Mouse (Mus musculus) neural tube, embryonic 12.5 days (tissue): ENCODE results near the gene Rpl5. TPM values are rescaled to one million over a fixed set of nuclear protein-coding genes. Genes with fewer than 3 reads are reported as not detected.
A peak's percentile ranks its signal among the peaks of the same experiment; 100 is the strongest.
"Not testable (repeated sequence)": the region's sequence is repeated elsewhere in the genome, so short reads cannot be mapped to it uniquely, and the experiment has no call there.

ENCODE experiments used
- ATAC-seq: fragments of 200-750 bp; cut with Nextera tagmentation; 2 replicates; pipeline ENCODE4 v1.8.0; 2017; ENCODE audit warnings: low read depth, mild to moderate bottlenecking, moderate TSS enrichment, moderate library complexity; ENCODE audit not compliant: low FRiP score
- H3K27ac ChIP-seq: fragments of 300-500 bp; sonication (generic); 2 replicates; pipeline ENCODE4 v1.5.1; 2016
- H3K27me3 ChIP-seq: fragments of 300-500 bp; sonication (generic); replicated peaks from 2 replicates; pipeline ENCODE4 v1.6.1; 2016; ENCODE audit warnings: mild to moderate bottlenecking
- H3K36me3 ChIP-seq: fragments of 300-500 bp; sonication (generic); 2 replicates; pipeline ENCODE4 v1.6.1; 2016; ENCODE audit warnings: mild to moderate bottlenecking
- H3K4me1 ChIP-seq: fragments of 300-500 bp; sonication (generic); 2 replicates; pipeline ENCODE4 v1.6.1; 2016
- H3K4me2 ChIP-seq: fragments of 300-500 bp; sonication (generic); replicated peaks from 2 replicates; pipeline ENCODE4 v1.6.1; 2016; ENCODE audit warnings: mild to moderate bottlenecking
- H3K4me3 ChIP-seq: fragments of 300-500 bp; sonication (generic); 2 replicates; pipeline ENCODE4 v1.5.1; 2016
- H3K9ac ChIP-seq: fragments of 300-500 bp; sonication (generic); 2 replicates; pipeline ENCODE4 v1.6.1; 2016; ENCODE audit warnings: mild to moderate bottlenecking
- H3K9me3 ChIP-seq: fragments of 300-500 bp; sonication (generic); 2 replicates; pipeline ENCODE4 v1.6.1; 2016; ENCODE audit warnings: mild to moderate bottlenecking
- WGBS: fragments of 180-500 bp; shearing (Covaris S2); methylation state at CpG from one replicate; pipeline ENCODE4 v1.1.7; 2016; 5-methylcytosine and 5-hydroxymethylcytosine counted together
- polyA plus RNA-seq: library from polyadenylated mRNA; unstranded; fragments of >200 nt; fragmentation: Nextera tagmentation; extraction: Ambion mirVana; gene quantifications from 2 replicates; pipeline ENCODE4 v1.2.1, GENCODE M21; 2016

The Rpl5 gene
- polyA plus RNA-seq, 1 experiment from 2014 or later, result 58.6 TPM

GRCm38 (mm10) chr5:107873886-107874302 lies 26.4 kb upstream of the Rpl5 start:
- no peaks in the 10 kb centered on the region for H3K9me3 ChIP-seq
- H3K27ac ChIP-seq, result no peak overlapping the region
- no peak overlapping the region for H3K4me3 ChIP-seq
- no peaks in the 10 kb centered on the region for H3K4me1 ChIP-seq
- WGBS, result 70% methylated on average over 7 of the region's 7 CpGs
- ATAC-seq, result no peak
- H3K27me3 ChIP-seq, result no peaks in the 10 kb centered on the region; the same call in 1 of the 2 replicates
- H3K4me2 ChIP-seq, result no peak overlapping the region
- no peak overlapping the region for H3K9ac ChIP-seq
- H3K36me3 ChIP-seq, result no peaks in the 10 kb centered on the region

GRCm38 (mm10) chr5:107874561-107875260 lies 25.6 kb upstream of the Rpl5 start, which contains the start of gene Evi5:
Evi5 (minus strand) TSS chr5:107875107.
- Histone ChIP-seq H3K9me3 (no peaks in the 10 kb centered on the region), H3K27me3 (no peaks in the 10 kb centered on the region; the same call in 1 of the 2 replicates), H3K4me3 (no peak within 1 kb of the TSS), H3K36me3 (no peaks in the 10 kb centered on the region), H3K27ac (no peak within 1 kb of the TSS), H3K4me1 (no peaks in the 10 kb centered on the region), H3K4me2 (no peak within 1 kb of the TSS), H3K9ac (no peak within 1 kb of the TSS)
- no peak for ATAC-seq
- WGBS, result 40% methylated on average over 4 of the region's 4 CpGs

GRCm38 (mm10) chr5:107875261-107875611 lies 25.1 kb upstream of the Rpl5 start:
- H3K4me2 ChIP-seq, result no peak overlapping the region
- H3K9ac ChIP-seq, result no peak overlapping the region

GRCm38 (mm10) chr5:107877053-107877452 lies 23.2 kb upstream of the Rpl5 start:
- H3K27me3 ChIP-seq, result no peaks in the 10 kb centered on the region
- H3K9ac ChIP-seq, result no peak overlapping the region
- no peaks in the 10 kb centered on the region for H3K9me3 ChIP-seq
- H3K4me3 ChIP-seq, result no peak overlapping the region
- no peak for ATAC-seq
- no peaks in the 10 kb centered on the region for H3K4me1 ChIP-seq
- no peak overlapping the region for H3K27ac ChIP-seq
- WGBS, result 84% methylated on average over 1 of the region's 1 CpGs
- H3K36me3 ChIP-seq, result no peaks in the 10 kb centered on the region
- H3K4me2 ChIP-seq, result no peak overlapping the region

More at GRCm38 (mm10) chr5:107875261-107875611, 25.1 kb upstream of the Rpl5 start:
- Histone ChIP-seq H3K4me1 (no peaks in the 10 kb centered on the region), H3K9me3 (no peaks in the 10 kb centered on the region), H3K27me3 (no peaks in the 10 kb centered on the region; the same call in 1 of the 2 replicates), H3K4me3 (no peak overlapping the region), H3K36me3 (no peaks in the 10 kb centered on the region), H3K27ac (no peak overlapping the region)
- no peak for ATAC-seq

- H3K36me3 ChIP-seq, result no peaks in the 10 kb centered on the region
- H3K9ac ChIP-seq, result no peak overlapping the region
- WGBS, result 84% methylated on average over 5 of the region's 5 CpGs
- H3K4me3 ChIP-seq, result no peak overlapping the region
- no peaks in the 10 kb centered on the region for H3K27me3 ChIP-seq
- H3K9me3 ChIP-seq, result no peaks in the 10 kb centered on the region
- ATAC-seq, result no peak
- H3K4me1 ChIP-seq, result no peaks in the 10 kb centered on the region
- no peak overlapping the region for H3K4me2 ChIP-seq
- H3K27ac ChIP-seq, result no peak overlapping the region
These were observed 19.6 kb upstream of the Rpl5 start for GRCm38 (mm10) chr5:107880710-107881109.

GRCm38 (mm10) chr5:107889994-107890888 lies 10.1 kb upstream of the Rpl5 start:
- Histone ChIP-seq H3K9me3 (no peaks in the 10 kb centered on the region), H3K9ac (no peak overlapping the region), H3K4me1 (no peaks in the 10 kb centered on the region), H3K4me2 (no peak overlapping the region), H3K4me3 (no peak overlapping the region), H3K36me3 (no peaks in the 10 kb centered on the region), H3K27me3 (no peaks in the 10 kb centered on the region), H3K27ac (no peak overlapping the region)
- WGBS, result 70% methylated on average over 9 of the region's 9 CpGs
- ATAC-seq, result no peak

- not testable (repeated sequence) for H3K36me3 ChIP-seq, ATAC-seq, H3K9ac ChIP-seq, H3K4me2 ChIP-seq, H3K27ac ChIP-seq, H3K4me1 ChIP-seq, H3K27me3 ChIP-seq, H3K4me3 ChIP-seq, H3K9me3 ChIP-seq
- 100% methylated on average over 1 of the region's 1 CpGs for WGBS
These were observed 8.8 kb upstream of the Rpl5 start for GRCm38 (mm10) chr5:107891515-107891914.

GRCm38 (mm10) chr5:107894676-107895075 lies 5.6 kb upstream of the Rpl5 start:
- Histone ChIP-seq H3K4me2 (no peak overlapping the region), H3K27ac (no peak overlapping the region), H3K9me3 (no peaks in the 10 kb centered on the region), H3K36me3 (no peaks in the 10 kb centered on the region), H3K27me3 (no peaks in the 10 kb centered on the region), H3K4me1 (no peaks in the 10 kb centered on the region), H3K4me3 (no peak overlapping the region), H3K9ac (no peak overlapping the region)
- WGBS, result 73% methylated on average over 7 of the region's 7 CpGs
- ATAC-seq, result no peak

GRCm38 (mm10) chr5:107896265-107896664 lies 4.0 kb upstream of the Rpl5 start:
- H3K27ac ChIP-seq, result no peak overlapping the region
- no peak for ATAC-seq
- no peaks in the 10 kb centered on the region for H3K36me3 ChIP-seq
- H3K9ac ChIP-seq, result no peak overlapping the region
- H3K4me1 ChIP-seq, result no peaks in the 10 kb centered on the region
- WGBS, result 70% methylated on average over 1 of the region's 1 CpGs
- no peak overlapping the region for H3K4me2 ChIP-seq
- no peak overlapping the region for H3K4me3 ChIP-seq
- no peaks in the 10 kb centered on the region for H3K9me3 ChIP-seq
- no peaks in the 10 kb centered on the region for H3K27me3 ChIP-seq

GRCm38 (mm10) chr5:107901014-107901615 lies 813 bp downstream of the Rpl5 start:
- H3K27ac ChIP-seq, result peak overlapping the region; percentile 64; the same call in 1 of the 2 replicates
- peak overlapping the region; percentile 98 for H3K4me3 ChIP-seq
- H3K27me3 ChIP-seq, result no peaks in the 10 kb centered on the region
- H3K36me3 ChIP-seq, result peaks cover 32% of the 10 kb centered on the region
- under 1% methylated on average over 23 of the region's 23 CpGs for WGBS
- H3K9ac ChIP-seq, result peak overlapping the region; percentile 98
- no peaks in the 10 kb centered on the region for H3K9me3 ChIP-seq
- peaks cover 8% of the 10 kb centered on the region for H3K4me1 ChIP-seq
- ATAC-seq, result peak; percentile 55
- H3K4me2 ChIP-seq, result peak overlapping the region; percentile 78

- Histone ChIP-seq H3K9ac (no peak overlapping the region), H3K4me1 (peaks cover 8% of the 10 kb centered on the region), H3K9me3 (no peaks in the 10 kb centered on the region), H3K27me3 (no peaks in the 10 kb centered on the region), H3K36me3 (peaks cover 61% of the 10 kb centered on the region), H3K27ac (no peak overlapping the region), H3K4me2 (no peak overlapping the region), H3K4me3 (no peak overlapping the region)
- 74% methylated on average over 3 of the region's 3 CpGs for WGBS
- ATAC-seq, result no peak
These were observed 4.0 kb downstream of the Rpl5 start for GRCm38 (mm10) chr5:107904325-107904724.

GRCm38 (mm10) chr5:107908514-107909110 lies 8.3 kb downstream of the Rpl5 start:
- no peak overlapping the region for H3K4me2 ChIP-seq

More at GRCm38 (mm10) chr5:107908514-107909110, 8.3 kb downstream of the Rpl5 start:
- Histone ChIP-seq H3K9ac (no peak overlapping the region), H3K27me3 (no peaks in the 10 kb centered on the region), H3K4me1 (no peaks in the 10 kb centered on the region), H3K36me3 (peaks cover 61% of the 10 kb centered on the region), H3K9me3 (no peaks in the 10 kb centered on the region), H3K27ac (no peak overlapping the region), H3K4me3 (no peak overlapping the region)
- 94% methylated on average over 2 of the region's 2 CpGs for WGBS
- no peak for ATAC-seq
